Mouse (Mus musculus) brain, embryonic 14.5 days (tissue): ENCODE data around the gene Rab43.

Experiments used
- CTCF ChIP-seq: fragments of 200-500 bp; IDR thresholded peaks from 2 replicates; pipeline ENCODE4 v1.5.1; 2012; ENCODE audit warnings: inconsistent platforms, mild to moderate bottlenecking, moderate library complexity, borderline replicate concordance; ENCODE audit not compliant: insufficient read depth, insufficient read length; ENCODE audit errors: extremely low read depth
- POLR2A ChIP-seq: fragments of 200-500 bp; IDR thresholded peaks from 2 replicates; pipeline ENCODE4 v1.6.1; 2012; ENCODE audit warnings: mild to moderate bottlenecking, inconsistent platforms, borderline replicate concordance; ENCODE audit not compliant: poor library complexity, insufficient read depth, insufficient read length, severe bottlenecking; ENCODE audit errors: extremely low read depth

GRCm38 (mm10) chr6:87744632-87745031 is 67.3 kb downstream of the Rab43 start:
- TF ChIP-seq CTCF (no peak), POLR2A (no peak)
